In genomic region chr7:43563300-43563699, GRCm38 (mm10) we compare ENCODE assay signal across 8 mouse cellular contexts. TPM values are rescaled to one million over a fixed set of nuclear protein-coding genes. Genes with fewer than 3 reads are reported as not detected.
DNase-seq lines count a peak whose midpoint lies in the region; ATAC-seq and TF ChIP-seq lines count a peak whose summit lies in the region.

No protein-coding gene starts in this region.

- H3K4me1 ChIP-seq in forebrain, embryonic 12.5 days: peaks cover 14% of the 10 kb centered on the region
- H3K4me1 ChIP-seq in limb, embryonic 12.5 days (replicated peaks): peaks cover 15% of the 10 kb centered on the region
- H3K4me1 ChIP-seq in neural tube, embryonic 13.5 days (replicated peaks): peaks cover 22% of the 10 kb centered on the region

- peaks cover 29% of the 10 kb centered on the region for H3K36me3 ChIP-seq in forebrain, embryonic 12.5 days (replicated peaks)
- H3K36me3 ChIP-seq in limb, embryonic 12.5 days: peaks cover 31% of the 10 kb centered on the region
- peaks cover 36% of the 10 kb centered on the region for H3K36me3 ChIP-seq in neural tube, embryonic 13.5 days

- no peak for DNase-seq in layer of hippocampus, adult 2 months (ENCODE audit: low spot score in 2 of 2)
- no peak for DNase-seq in layer of hippocampus, postnatal 10 days (ENCODE audit: low spot score in 2 of 2)
- DNase-seq in retina, embryonic 14.5 days (ENCODE audit: low spot score): no peak
- no peak for DNase-seq in right cerebral cortex, adult 2 months (ENCODE audit: low spot score in 2 of 2)
- no peak for DNase-seq in cerebellum, postnatal 36 days

- no peak for ATAC-seq in forebrain, embryonic 12.5 days (ENCODE audit: low FRiP score)
- ATAC-seq in limb, embryonic 12.5 days (ENCODE audit: insufficient number of reproducible peaks, insufficient read depth, low FRiP score, low TSS enrichment, low read depth): no peak
- ATAC-seq in neural tube, embryonic 13.5 days (ENCODE audit: low read depth): no peak

- no peaks in the 10 kb centered on the region for H3K27me3 ChIP-seq in forebrain, embryonic 12.5 days
- H3K27me3 ChIP-seq in limb, embryonic 12.5 days: no peaks in the 10 kb centered on the region
- H3K27me3 ChIP-seq in neural tube, embryonic 13.5 days: no peaks in the 10 kb centered on the region

- no peaks in the 10 kb centered on the region for H3K9me3 ChIP-seq in forebrain, embryonic 12.5 days
- H3K9me3 ChIP-seq in limb, embryonic 12.5 days: no peaks in the 10 kb centered on the region
- no peaks in the 10 kb centered on the region for H3K9me3 ChIP-seq in neural tube, embryonic 13.5 days

- TF ChIP-seq CTCF in layer of hippocampus, adult 2 months (conservative IDR thresholded peaks at IDR 0.05): no peak

- peak overlapping the region; percentile 72 for H3K4me2 ChIP-seq in forebrain, embryonic 12.5 days
- H3K4me2 ChIP-seq in limb, embryonic 12.5 days: peak overlapping the region; percentile 76
- H3K4me2 ChIP-seq in neural tube, embryonic 13.5 days: peak overlapping the region; percentile 90

- peak overlapping the region; percentile 74 for H3K9ac ChIP-seq in forebrain, embryonic 12.5 days
- H3K9ac ChIP-seq in limb, embryonic 12.5 days (replicated peaks): no peak overlapping the region; the same call in 1 of the 2 replicates
- peak overlapping the region; percentile 84 for H3K9ac ChIP-seq in neural tube, embryonic 13.5 days

- WGBS in forebrain, embryonic 12.5 days: 55% methylated on average over 6 of the region's 6 CpGs
- WGBS in limb, embryonic 12.5 days: 63% methylated on average over 6 of the region's 6 CpGs
- WGBS in neural tube, embryonic 13.5 days: 65% methylated on average over 6 of the region's 6 CpGs

- H3K4me3 ChIP-seq in layer of hippocampus, adult 2 months: peak overlapping the region; percentile 72
- H3K4me3 ChIP-seq in forebrain, embryonic 12.5 days (replicated peaks): peak overlapping the region; percentile 74
- peak overlapping the region; percentile 73 for H3K4me3 ChIP-seq in limb, embryonic 12.5 days (replicated peaks)
- peak overlapping the region; percentile 73 for H3K4me3 ChIP-seq in neural tube, embryonic 13.5 days

- 0 out of 2 replicates have a peak overlapping the region, but pooled peaks have one; percentile 23 for H3K27ac ChIP-seq in layer of hippocampus, adult 2 months
- H3K27ac ChIP-seq in forebrain, embryonic 12.5 days: no peak overlapping the region
- no peak overlapping the region for H3K27ac ChIP-seq in limb, embryonic 12.5 days
- no peak overlapping the region for H3K27ac ChIP-seq in neural tube, embryonic 13.5 days (replicated peaks)

RNA-seq across cellular contexts. Expression of gene Zfp658, which starts 1.2 kb away (rescaled TPM):
- total RNA-seq in layer of hippocampus, adult 2 months (2021): 1 to 10 TPM; 4.4 to 4.9 TPM
- 1 to 10 TPM; 6.4 to 6.5 TPM for total RNA-seq in layer of hippocampus, postnatal 10 days (2021)
- 7.5 and 7.8 TPM in 2 replicates for polyA plus RNA-seq in forebrain, embryonic 12.5 days (2016; fragmentation: Nextera tagmentation; extraction: Ambion mirVana)
- polyA plus RNA-seq in limb, embryonic 12.5 days (2016; fragmentation: Nextera tagmentation; extraction: Ambion mirVana): 5.6 and 5.7 TPM in 2 replicates
- 8.2 and 9.5 TPM in 2 replicates for polyA plus RNA-seq in neural tube, embryonic 13.5 days (2015; fragmentation: Nextera tagmentation; extraction: Ambion mirVana)

RNA-seq across cellular contexts. Expression of gene Zfp719, which starts 16.1 kb away (rescaled TPM):
- total RNA-seq in layer of hippocampus, adult 2 months (2021): 10 to 100 TPM; 19.5 to 19.8 TPM
- 10 to 100 TPM; 19.9 to 25.9 TPM for total RNA-seq in layer of hippocampus, postnatal 10 days (2021)
- polyA plus RNA-seq in forebrain, embryonic 12.5 days (2016; fragmentation: Nextera tagmentation; extraction: Ambion mirVana): 14.6 and 17.1 TPM in 2 replicates
- polyA plus RNA-seq in limb, embryonic 12.5 days (2016; fragmentation: Nextera tagmentation; extraction: Ambion mirVana): 15.6 and 15.7 TPM in 2 replicates
- polyA plus RNA-seq in neural tube, embryonic 13.5 days (2015; fragmentation: Nextera tagmentation; extraction: Ambion mirVana): 13.9 and 14.7 TPM in 2 replicates

RNA-seq across cellular contexts. Expression of gene Cd33, which starts 19.1 kb away (rescaled TPM):
- total RNA-seq in layer of hippocampus, adult 2 months (2021): 1 to 10 TPM; 3.5 to 5.7 TPM
- 1 to 10 TPM; 5.5 to 8.4 TPM for total RNA-seq in layer of hippocampus, postnatal 10 days (2021)
- polyA plus RNA-seq in forebrain, embryonic 12.5 days (2016; fragmentation: Nextera tagmentation; extraction: Ambion mirVana): 0.56 and 0.69 TPM in 2 replicates
- 0.83 and 1.4 TPM in 2 replicates for polyA plus RNA-seq in limb, embryonic 12.5 days (2016; fragmentation: Nextera tagmentation; extraction: Ambion mirVana)
- 1.5 and 1.6 TPM in 2 replicates for polyA plus RNA-seq in neural tube, embryonic 13.5 days (2015; fragmentation: Nextera tagmentation; extraction: Ambion mirVana)

RNA-seq across cellular contexts. Expression of gene Zfp819, which starts 43.7 kb away (rescaled TPM):
- total RNA-seq in layer of hippocampus, adult 2 months (2021): under 1 TPM in 1 of 2 experiments, not detected in 1; 0.27 TPM
- under 1 TPM in 1 of 2 experiments, not detected in 1; 0.36 TPM for total RNA-seq in layer of hippocampus, postnatal 10 days (2021)
- polyA plus RNA-seq in forebrain, embryonic 12.5 days (2016; fragmentation: Nextera tagmentation; extraction: Ambion mirVana): 0.61 and 0.73 TPM in 2 replicates
- polyA plus RNA-seq in limb, embryonic 12.5 days (2016; fragmentation: Nextera tagmentation; extraction: Ambion mirVana): 0.40 and 0.44 TPM in 2 replicates
- 0.29 and 0.32 TPM in 2 replicates for polyA plus RNA-seq in neural tube, embryonic 13.5 days (2015; fragmentation: Nextera tagmentation; extraction: Ambion mirVana)

RNA-seq across cellular contexts. Expression of gene 4931406B18Rik, which starts 57.6 kb away (rescaled TPM):
- not detected for total RNA-seq in layer of hippocampus, adult 2 months (2021)
- total RNA-seq in layer of hippocampus, postnatal 10 days (2021): not detected
- polyA plus RNA-seq in forebrain, embryonic 12.5 days (2016; fragmentation: Nextera tagmentation; extraction: Ambion mirVana): not detected in 2 replicates
- not detected in 2 replicates for polyA plus RNA-seq in limb, embryonic 12.5 days (2016; fragmentation: Nextera tagmentation; extraction: Ambion mirVana)
- not detected in 2 replicates for polyA plus RNA-seq in neural tube, embryonic 13.5 days (2015; fragmentation: Nextera tagmentation; extraction: Ambion mirVana)
